Mouse (Mus musculus): ENCODE data around the gene Abhd12b. TPM values are rescaled to one million over a fixed set of nuclear protein-coding genes. Genes with fewer than 3 reads are reported as not detected.

The Abhd12b gene
- polyA plus RNA-seq, 1 experiment from 2014 or later: not detected

GRCm38 (mm10) chr12:70232020-70232544, 78.1 kb downstream of the Abhd12b start:
- peaks cover 23% of the 10 kb centered on the region for H3K4me1 ChIP-seq (replicated peaks)
- H3K4me3 ChIP-seq: no peak overlapping the region
- H3K27ac ChIP-seq (ENCODE audit: poor library complexity, severe bottlenecking): no peak overlapping the region
- no peaks in the 10 kb centered on the region for H3K36me3 ChIP-seq
- no peaks in the 10 kb centered on the region for H3K27me3 ChIP-seq (replicated peaks)
- no peaks in the 10 kb centered on the region for H3K9me3 ChIP-seq (replicated peaks)
- no peak for ATAC-seq (ENCODE audit: insufficient number of reproducible peaks, low FRiP score)
- no peak overlapping the region for H3K4me2 ChIP-seq
- WGBS: 46% methylated on average over 5 of the region's 5 CpGs
- H3K9ac ChIP-seq: no peak overlapping the region

Other genes with a start within 250 kb of the Abhd12b start
- 7.6 and 8.0 TPM in 2 replicates for gene Sav1, start 167.1 kb upstream of the Abhd12b start, polyA plus RNA-seq (2016; fragmentation: Nextera tagmentation; extraction: Ambion mirVana)
- 10.4 and 11.4 TPM in 2 replicates for gene Nin, start 40.4 kb upstream of the Abhd12b start, polyA plus RNA-seq (2016; fragmentation: Nextera tagmentation; extraction: Ambion mirVana)
- 36.5 and 37.1 TPM in 2 replicates for gene Pygl, start 77.3 kb downstream of the Abhd12b start, polyA plus RNA-seq (2016; fragmentation: Nextera tagmentation; extraction: Ambion mirVana)
- 0.54 and 0.68 TPM in 2 replicates for gene Trim9, start 193.5 kb downstream of the Abhd12b start, polyA plus RNA-seq (2016; fragmentation: Nextera tagmentation; extraction: Ambion mirVana)

Measured in heart, embryonic 12.5 days (tissue).